Mouse (Mus musculus) hindbrain, embryonic 12.5 days (tissue): ENCODE measurements around the gene Shroom1. TPM values are rescaled to one million over a fixed set of nuclear protein-coding genes. Genes with fewer than 3 reads are reported as not detected.

Source experiments
- ATAC-seq: fragments of 200-750 bp; cut with Nextera tagmentation; 2 replicates; pipeline ENCODE4 v1.8.0; 2017; ENCODE audit warnings: moderate TSS enrichment; ENCODE audit not compliant: low FRiP score
- H3K27ac ChIP-seq: fragments of 300-500 bp; sonication (generic); 2 replicates; pipeline ENCODE4 v1.5.1; 2016; ENCODE audit warnings: mild to moderate bottlenecking
- H3K27me3 ChIP-seq: fragments of 300-500 bp; sonication (generic); 2 replicates; pipeline ENCODE4 v1.6.1; 2016; ENCODE audit warnings: mild to moderate bottlenecking
- H3K36me3 ChIP-seq: fragments of 300-500 bp; sonication (generic); 2 replicates; pipeline ENCODE4 v1.6.1; 2016; ENCODE audit warnings: mild to moderate bottlenecking
- H3K4me1 ChIP-seq: fragments of 300-500 bp; sonication (generic); 2 replicates; pipeline ENCODE4 v1.6.1; 2016
- H3K4me2 ChIP-seq: fragments of 300-500 bp; sonication (generic); replicated peaks from 2 replicates; pipeline ENCODE4 v1.6.1; 2016; ENCODE audit warnings: mild to moderate bottlenecking
- H3K4me3 ChIP-seq: fragments of 300-500 bp; sonication (generic); 2 replicates; pipeline ENCODE4 v1.5.1; 2016; ENCODE audit warnings: mild to moderate bottlenecking
- H3K9ac ChIP-seq: fragments of 300-500 bp; sonication (generic); 2 replicates; pipeline ENCODE4 v1.6.1; 2016; ENCODE audit warnings: mild to moderate bottlenecking, moderate library complexity
- H3K9me3 ChIP-seq: fragments of 300-500 bp; sonication (generic); replicated peaks from 2 replicates; pipeline ENCODE4 v1.6.1; 2016; ENCODE audit warnings: mild to moderate bottlenecking
- WGBS: fragments of 180-500 bp; shearing (Covaris S2); methylation state at CpG from one replicate; pipeline ENCODE4 v1.1.7; 2016; 5-methylcytosine and 5-hydroxymethylcytosine counted together
- microRNA-seq: library from miRNA; unstranded; fragments of <30 nt; microRNA quantifications from one replicate; pipeline ENCODE4, GENCODE M21; 2017
- polyA plus RNA-seq: library from polyadenylated mRNA; unstranded; fragments of >200 nt; fragmentation: Nextera tagmentation; extraction: Ambion mirVana; gene quantifications from 2 replicates; pipeline ENCODE4 v1.2.1, GENCODE M21; 2016

The Shroom1 gene
- polyA plus RNA-seq, 1 experiment from 2014 or later, result 6.3 TPM

DNA sequence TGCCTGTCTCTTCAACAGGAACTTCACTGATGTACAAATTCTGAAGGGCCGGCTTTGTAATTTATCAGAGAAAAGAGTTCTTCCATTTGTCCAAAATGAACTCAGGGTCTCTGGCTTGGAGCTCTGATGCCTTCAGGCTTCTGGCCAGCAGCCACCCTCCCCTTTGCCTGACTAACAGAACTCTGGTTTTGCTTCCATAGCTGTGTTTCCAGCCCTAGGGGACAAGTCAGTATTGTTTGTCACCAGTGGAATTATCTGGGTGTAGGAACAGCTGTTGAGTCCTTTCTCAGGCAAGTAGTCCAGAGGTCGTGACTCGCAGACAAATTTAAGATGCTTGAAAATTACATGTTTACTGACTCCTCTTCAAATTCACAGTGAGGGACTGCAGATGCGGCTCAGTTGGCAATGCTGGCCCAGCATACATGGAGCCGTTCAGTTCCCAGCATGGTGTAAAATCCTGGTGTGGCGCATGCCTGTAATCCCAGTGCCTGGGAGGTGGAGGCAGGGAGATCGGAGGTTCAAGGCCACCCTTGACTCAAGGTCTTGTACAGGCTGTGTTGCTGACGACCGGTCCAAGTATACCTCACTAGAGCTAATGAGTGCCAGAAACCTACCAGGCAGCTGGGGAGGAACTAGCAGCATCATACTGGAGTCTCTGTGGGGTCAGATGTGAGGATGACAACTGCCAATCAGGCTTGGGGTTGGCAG lies 50.2 kb downstream of the Shroom1 start:
- H3K27ac ChIP-seq, result no peak overlapping the region
- 90% methylated on average over 9 of the region's 9 CpGs for WGBS
- 0 out of 2 replicates have a peak, but pooled peaks cover 9% of the 10 kb centered on the region for H3K4me1 ChIP-seq
- peaks cover 40% of the 10 kb centered on the region for H3K27me3 ChIP-seq
- ATAC-seq, result no peak
- no peaks in the 10 kb centered on the region for H3K36me3 ChIP-seq
- H3K4me3 ChIP-seq, result no peak overlapping the region
- H3K9me3 ChIP-seq, result no peaks in the 10 kb centered on the region
- H3K4me2 ChIP-seq, result no peak overlapping the region
- no peak overlapping the region for H3K9ac ChIP-seq

DNA sequence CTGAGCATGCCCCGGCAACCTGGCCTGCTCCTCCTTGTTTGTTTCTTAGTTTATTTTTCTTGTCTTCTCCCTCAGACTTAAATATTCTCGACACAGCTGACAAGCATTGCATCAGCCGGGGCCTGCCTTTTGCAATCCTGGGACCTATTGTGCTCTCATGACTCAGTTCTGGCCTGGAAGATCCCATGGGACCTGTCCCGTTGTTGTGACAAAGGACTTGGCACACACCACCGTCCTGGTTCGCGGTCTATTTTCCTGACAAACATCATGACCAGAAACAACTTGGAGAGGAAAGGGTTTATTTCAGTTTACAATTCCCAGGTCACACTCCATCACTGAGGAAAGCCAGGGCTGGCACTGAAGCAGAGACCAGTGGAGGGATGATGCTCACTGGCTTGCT lies 51.1 kb downstream of the Shroom1 start:
- no peak for ATAC-seq

DNA sequence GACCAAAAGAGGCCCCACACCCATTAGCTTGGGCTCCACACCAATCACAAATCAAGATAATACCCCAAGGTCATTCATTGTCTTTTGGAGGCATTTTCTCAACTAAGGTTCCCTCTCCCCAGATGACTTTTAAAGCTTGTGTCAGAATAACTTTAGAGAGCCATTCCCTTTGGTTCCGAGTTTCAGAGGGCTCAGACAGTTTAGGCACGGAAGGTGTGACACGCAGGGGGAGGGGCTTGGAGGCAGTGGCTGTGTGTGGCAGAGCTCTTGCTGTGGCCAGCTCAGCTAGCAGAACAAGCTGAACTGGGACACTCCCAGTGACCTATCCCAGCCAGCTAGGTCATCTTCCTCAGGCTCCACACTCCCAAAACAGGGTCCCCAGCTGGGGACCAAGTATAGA lies 51.6 kb downstream of the Shroom1 start:
- Histone ChIP-seq H3K4me1 (0 out of 2 replicates have a peak, but pooled peaks cover 9% of the 10 kb centered on the region), H3K9me3 (no peaks in the 10 kb centered on the region), H3K9ac (no peak overlapping the region), H3K27me3 (peaks cover 39% of the 10 kb centered on the region), H3K4me3 (no peak overlapping the region), H3K36me3 (no peaks in the 10 kb centered on the region), H3K4me2 (no peak overlapping the region), H3K27ac (no peak overlapping the region)
- WGBS, result 58% methylated on average over 3 of the region's 3 CpGs
- no peak for ATAC-seq

More for the DNA sequence above, 51.1 kb downstream of the Shroom1 start:
- Histone ChIP-seq H3K4me3 (no peak overlapping the region), H3K36me3 (no peaks in the 10 kb centered on the region), H3K4me2 (no peak overlapping the region), H3K27me3 (peaks cover 36% of the 10 kb centered on the region), H3K9me3 (no peaks in the 10 kb centered on the region), H3K27ac (no peak overlapping the region), H3K4me1 (0 out of 2 replicates have a peak, but pooled peaks cover 9% of the 10 kb centered on the region), H3K9ac (no peak overlapping the region)
- WGBS, result 63% methylated on average over 7 of the region's 7 CpGs

DNA sequence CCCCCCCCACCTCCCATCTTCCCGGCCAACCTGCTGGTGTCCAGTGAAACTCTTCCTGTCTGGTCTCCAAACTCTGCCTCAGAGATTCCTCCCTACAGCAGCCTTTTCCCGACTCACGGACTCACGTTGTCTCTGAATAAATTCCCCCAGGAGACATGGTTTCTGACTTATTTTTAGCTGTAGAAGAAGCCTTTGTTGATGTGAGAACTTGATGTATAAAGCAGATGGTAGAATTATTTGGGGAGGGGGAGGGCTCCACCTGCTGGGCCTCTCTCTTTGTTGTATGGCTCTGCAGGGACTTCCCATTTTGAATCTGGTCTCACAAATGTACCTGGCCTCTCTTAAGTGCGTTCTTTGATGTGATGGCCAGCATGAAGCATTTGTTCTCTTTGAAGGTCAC lies 53.3 kb downstream of the Shroom1 start:
- Histone ChIP-seq H3K4me2 (no peak overlapping the region), H3K4me3 (no peak overlapping the region), H3K27me3 (peaks cover 34% of the 10 kb centered on the region), H3K9ac (no peak overlapping the region), H3K36me3 (no peaks in the 10 kb centered on the region), H3K4me1 (0 out of 2 replicates have a peak, but pooled peaks cover 4% of the 10 kb centered on the region), H3K27ac (no peak overlapping the region), H3K9me3 (no peaks in the 10 kb centered on the region)
- 51% methylated on average over 5 of the region's 5 CpGs for WGBS
- no peak for ATAC-seq

DNA sequence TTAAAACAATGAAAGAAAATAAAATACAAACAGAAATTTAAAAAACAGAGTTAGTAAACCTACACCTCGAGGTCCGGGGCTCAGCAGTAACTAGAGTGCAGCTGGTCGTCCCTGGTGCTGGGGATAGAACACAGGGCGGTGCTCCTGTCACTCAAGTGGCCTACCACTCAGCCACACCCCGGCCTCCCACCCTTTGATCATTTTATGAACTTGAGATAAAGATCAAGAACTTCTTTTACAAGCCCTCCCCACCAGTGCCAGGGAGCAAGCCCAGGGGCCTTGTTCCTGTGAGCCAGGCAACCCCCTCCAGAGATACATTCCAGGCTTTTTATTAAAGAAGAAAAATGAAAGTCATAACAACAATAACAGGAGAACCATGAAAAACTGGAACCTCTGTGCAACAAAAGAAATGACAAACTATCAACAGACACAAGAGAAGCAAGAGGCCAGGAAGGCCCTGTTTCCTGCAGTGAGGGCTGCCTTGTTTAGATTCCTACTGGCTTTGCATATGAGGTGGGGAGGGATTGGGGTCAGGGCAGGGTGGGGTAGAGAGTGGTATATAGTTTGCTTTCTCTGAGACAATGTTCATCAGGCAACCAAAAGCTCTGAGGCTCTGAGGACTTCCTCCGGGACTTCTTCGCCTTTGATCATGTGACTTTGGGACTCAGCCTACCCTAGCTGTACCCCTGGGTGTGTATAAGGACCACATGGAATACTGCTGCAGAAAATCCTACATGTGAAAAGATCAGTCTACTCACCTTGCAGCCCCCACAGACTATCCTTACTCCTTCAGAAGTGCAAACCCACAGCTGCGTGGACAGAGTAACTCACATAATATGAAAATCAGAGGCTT lies 60.0 kb downstream of the Shroom1 start:
- Histone ChIP-seq H3K27ac (no peak overlapping the region), H3K27me3 (peaks cover 35% of the 10 kb centered on the region), H3K9me3 (no peaks in the 10 kb centered on the region), H3K4me2 (no peak overlapping the region), H3K36me3 (no peaks in the 10 kb centered on the region), H3K4me3 (no peak overlapping the region), H3K4me1 (peaks cover 28% of the 10 kb centered on the region), H3K9ac (no peak overlapping the region)
- WGBS, result 39% methylated on average over 8 of the region's 8 CpGs
- no peak for ATAC-seq

Small RNAs within 50 kb of the gene (microRNA-seq; reads per million reads assigned to microRNA genes)
- gene Mir6920, result not detected

Other genes starting within 250 kb of the Shroom1 start
- 80.7 and 85.8 TPM in 2 replicates for gene Hspa4, start 156.7 kb upstream of the Shroom1 start, polyA plus RNA-seq
- 17.4 and 18.4 TPM in 2 replicates for gene Zcchc10, start 132.5 kb upstream of the Shroom1 start, polyA plus RNA-seq
- 83.2 and 97.8 TPM in 2 replicates for gene Aff4, start 106.4 kb upstream of the Shroom1 start, polyA plus RNA-seq
- not detected in 2 replicates for gene Leap2, start 34.0 kb upstream of the Shroom1 start, polyA plus RNA-seq
- 480 and 552 TPM in 2 replicates for gene Uqcrq, start 26.4 kb upstream of the Shroom1 start, polyA plus RNA-seq
- gene Gdf9, start 26.2 kb upstream of the Shroom1 start, polyA plus RNA-seq, result 2.6 and 3.9 TPM in 2 replicates
- gene Gm10447, start 95 bp upstream of the Shroom1 start, polyA plus RNA-seq, result 0.09 and 0.12 TPM in 2 replicates
- not detected in 2 replicates for gene Gm9837, start 13.3 kb downstream of the Shroom1 start, polyA plus RNA-seq
- gene Gm9945, start 23.0 kb downstream of the Shroom1 start, polyA plus RNA-seq, result not detected in 2 replicates
- gene Sowaha, start 23.1 kb downstream of the Shroom1 start, polyA plus RNA-seq, result 0.78 and 0.84 TPM in 2 replicates
- 24.2 and 28.1 TPM in 2 replicates for gene Sept8, start 62.1 kb downstream of the Shroom1 start, polyA plus RNA-seq
- gene Kif3a, start 110.2 kb downstream of the Shroom1 start, polyA plus RNA-seq, result 155 and 160 TPM in 2 replicates
- 1.8 and 2.3 TPM in 2 replicates for gene Il4, start 161.5 kb downstream of the Shroom1 start, polyA plus RNA-seq
- not detected in 2 replicates for gene Il13, start 177.5 kb downstream of the Shroom1 start, polyA plus RNA-seq